Mouse (Mus musculus) embryonic facial prominence, embryonic 11.5 days (tissue): ENCODE measurements at regions not wholly inside any gene's neighbourhood (a gene's known extent, or its start where the extent isn't known, plus 50 kb on each side); places are given as distances from the start of the nearest gene placed in this dataset.

ENCODE experiments used
- ATAC-seq: fragments of 200-750 bp; cut with Nextera tagmentation; replicated peaks from 2 replicates; pipeline ENCODE4 v1.8.0; 2017; ENCODE audit warnings: low read depth; ENCODE audit not compliant: insufficient number of reproducible peaks, low FRiP score, low TSS enrichment
- DNase-seq: peaks from one replicate; pipeline ENCODE4 v3.0.0-alpha.2; 2015; ENCODE audit warnings: low spot score
- H3K27ac ChIP-seq: fragments of 300-500 bp; sonication (generic); replicated peaks from 2 replicates; pipeline ENCODE4 v1.5.1; 2014; ENCODE audit warnings: mild to moderate bottlenecking, low read depth, low read length, control low read depth
- H3K27me3 ChIP-seq: fragments of 300-500 bp; sonication (generic); 2 replicates; pipeline ENCODE4 v1.6.1; 2014; ENCODE audit warnings: mild to moderate bottlenecking, low read length, moderate library complexity, mixed read lengths; ENCODE audit not compliant: control insufficient read depth, insufficient read depth
- H3K36me3 ChIP-seq: fragments of 300-500 bp; sonication (generic); replicated peaks from 2 replicates; pipeline ENCODE4 v1.6.1; 2014; ENCODE audit warnings: low read depth, mild to moderate bottlenecking, low read length, moderate library complexity, mixed read lengths; ENCODE audit not compliant: control insufficient read depth, insufficient read depth
- H3K4me1 ChIP-seq: fragments of 300-500 bp; sonication (generic); 2 replicates; pipeline ENCODE4 v1.6.1; 2014; ENCODE audit warnings: low read length, mixed read lengths; ENCODE audit not compliant: control insufficient read depth, insufficient read depth
- H3K4me2 ChIP-seq: fragments of 300-500 bp; sonication (generic); 2 replicates; pipeline ENCODE4 v1.6.1; 2014; ENCODE audit warnings: low read depth, mild to moderate bottlenecking, control low read depth, low read length, moderate library complexity
- H3K4me3 ChIP-seq: fragments of 300-500 bp; sonication (generic); 2 replicates; pipeline ENCODE4 v1.5.1; 2014; ENCODE audit warnings: low read depth, low read length, control low read depth
- H3K9ac ChIP-seq: fragments of 300-500 bp; sonication (generic); replicated peaks from 2 replicates; pipeline ENCODE4 v1.6.1; 2014; ENCODE audit warnings: mild to moderate bottlenecking, control low read depth, low read length
- H3K9me3 ChIP-seq: fragments of 300-500 bp; sonication (generic); replicated peaks from 2 replicates; pipeline ENCODE4 v1.6.1; 2016; ENCODE audit warnings: mild to moderate bottlenecking, low read length, inconsistent platforms, mixed read lengths; ENCODE audit not compliant: control insufficient read depth
- WGBS: fragments of 180-500 bp; shearing (Covaris S2); extraction: QIAGEN DNeasy Blood & Tissue Kit; methylation state at CpG from one replicate; pipeline ENCODE4 v1.1.7; 2014; 5-methylcytosine and 5-hydroxymethylcytosine counted together

GRCm38 (mm10) chr14:17347286-17347685 lies 312.8 kb upstream of the Thrb start:
- ATAC-seq (no peak), DNase-seq (no peak)
- 77% methylated on average over 2 of the region's 2 CpGs for WGBS

GRCm38 (mm10) chr14:17352324-17353037 lies 307.6 kb upstream of the Thrb start:
- Histone ChIP-seq H3K9ac (no peak overlapping the region), H3K27me3 (no peaks in the 10 kb centered on the region), H3K9me3 (no peaks in the 10 kb centered on the region), H3K27ac (no peak overlapping the region), H3K4me1 (no peaks in the 10 kb centered on the region), H3K36me3 (no peaks in the 10 kb centered on the region), H3K4me3 (no peak overlapping the region), H3K4me2 (no peak overlapping the region)
- WGBS: 89% methylated on average over 4 of the region's 4 CpGs
- ATAC-seq (no peak), DNase-seq (no peak)

More at GRCm38 (mm10) chr14:17347286-17347685, 312.8 kb upstream of the Thrb start:
- Histone ChIP-seq H3K4me2 (no peak overlapping the region), H3K27me3 (no peaks in the 10 kb centered on the region), H3K9ac (no peak overlapping the region), H3K27ac (no peak overlapping the region), H3K9me3 (no peaks in the 10 kb centered on the region), H3K36me3 (no peaks in the 10 kb centered on the region), H3K4me3 (no peak overlapping the region), H3K4me1 (no peaks in the 10 kb centered on the region)

DNA sequence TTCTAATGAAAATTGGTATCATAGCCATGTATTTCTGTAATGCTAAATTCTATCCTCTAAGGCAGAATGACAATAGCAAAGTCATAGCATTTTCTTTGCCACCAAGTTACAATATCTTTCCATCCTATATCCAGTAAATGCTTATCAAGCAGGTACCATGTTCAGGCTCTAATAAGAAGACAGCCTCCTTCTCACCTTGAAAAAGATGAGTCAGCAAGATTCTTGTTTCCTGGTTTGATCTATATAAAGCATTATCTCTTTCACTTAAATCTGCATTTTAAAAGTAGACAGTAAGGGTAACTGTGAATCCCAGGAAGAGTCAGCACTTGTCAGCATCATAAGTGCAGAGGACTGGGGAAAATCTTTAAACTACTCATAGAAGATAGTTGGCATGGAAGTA lies 298.2 kb upstream of the Thrb start:
- ATAC-seq: no peak
- no peak overlapping the region for H3K4me3 ChIP-seq
- no peaks in the 10 kb centered on the region for H3K27me3 ChIP-seq
- no peaks in the 10 kb centered on the region for H3K36me3 ChIP-seq
- DNase-seq: no peak
- H3K4me2 ChIP-seq: no peak overlapping the region
- no peaks in the 10 kb centered on the region for H3K4me1 ChIP-seq
- H3K9me3 ChIP-seq: no peaks in the 10 kb centered on the region
- no peak overlapping the region for H3K27ac ChIP-seq
- no peak overlapping the region for H3K9ac ChIP-seq

DNA sequence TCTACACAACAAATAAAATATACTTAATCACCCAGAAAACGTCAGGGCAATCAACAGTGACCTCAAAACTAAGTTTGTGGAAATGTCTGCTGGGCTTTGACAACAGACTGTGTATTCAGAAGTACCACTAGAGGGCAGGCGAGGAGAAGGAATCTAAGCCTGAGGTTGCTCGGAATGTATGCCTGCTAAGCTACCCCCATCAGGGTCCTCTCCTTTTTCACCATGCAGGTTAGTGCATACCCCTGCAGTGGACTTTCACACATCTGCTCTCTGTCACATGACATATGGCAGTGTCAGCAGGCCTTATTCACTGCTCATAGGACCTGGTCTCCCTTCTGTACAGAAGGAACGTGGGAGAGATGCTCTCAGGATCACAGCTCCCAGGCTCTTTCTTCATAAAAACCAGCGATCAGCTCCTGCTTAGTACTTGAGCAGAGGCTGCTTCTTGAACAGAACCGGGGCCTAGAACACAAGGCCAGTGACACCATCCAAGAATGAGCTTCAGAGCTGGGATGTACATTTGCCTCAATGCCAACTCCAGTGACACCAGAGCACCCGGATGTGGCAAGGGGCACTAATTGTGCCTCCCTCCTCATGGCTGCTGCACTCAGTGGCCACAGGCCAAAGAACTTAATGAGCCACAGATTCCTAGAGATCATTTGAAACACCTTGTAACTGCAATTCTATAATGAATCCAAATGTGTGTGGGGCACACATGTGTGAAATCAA lies 257.1 kb upstream of the Thrb start:
- Histone ChIP-seq H3K4me3 (no peak overlapping the region), H3K36me3 (no peaks in the 10 kb centered on the region), H3K27me3 (no peaks in the 10 kb centered on the region), H3K9me3 (no peaks in the 10 kb centered on the region), H3K4me2 (no peak overlapping the region), H3K27ac (no peak overlapping the region), H3K4me1 (no peaks in the 10 kb centered on the region), H3K9ac (no peak overlapping the region)
- peak; percentile 87 for DNase-seq
- 38% methylated on average over 7 of the region's 7 CpGs for WGBS
- peak; percentile 85 for ATAC-seq

GRCm38 (mm10) chr14:17405551-17406336 lies 254.3 kb upstream of the Thrb start:
- Histone ChIP-seq H3K36me3 (no peaks in the 10 kb centered on the region), H3K4me3 (no peak overlapping the region), H3K9ac (no peak overlapping the region), H3K27ac (no peak overlapping the region), H3K4me1 (no peaks in the 10 kb centered on the region), H3K9me3 (no peaks in the 10 kb centered on the region), H3K27me3 (no peaks in the 10 kb centered on the region), H3K4me2 (no peak overlapping the region)
- DNase-seq (peak; percentile 72), ATAC-seq (no peak; the same call in 1 of the 2 replicates)
- WGBS: 60% methylated on average over 2 of the region's 2 CpGs

GRCm38 (mm10) chr14:17406879-17407278 lies 253.2 kb upstream of the Thrb start:
- DNase-seq: no peak
- Histone ChIP-seq H3K9me3 (no peaks in the 10 kb centered on the region), H3K36me3 (no peaks in the 10 kb centered on the region), H3K4me1 (no peaks in the 10 kb centered on the region), H3K27me3 (no peaks in the 10 kb centered on the region), H3K4me2 (no peak overlapping the region), H3K4me3 (no peak overlapping the region), H3K9ac (no peak overlapping the region), H3K27ac (no peak overlapping the region)
- no peak for ATAC-seq

DNA sequence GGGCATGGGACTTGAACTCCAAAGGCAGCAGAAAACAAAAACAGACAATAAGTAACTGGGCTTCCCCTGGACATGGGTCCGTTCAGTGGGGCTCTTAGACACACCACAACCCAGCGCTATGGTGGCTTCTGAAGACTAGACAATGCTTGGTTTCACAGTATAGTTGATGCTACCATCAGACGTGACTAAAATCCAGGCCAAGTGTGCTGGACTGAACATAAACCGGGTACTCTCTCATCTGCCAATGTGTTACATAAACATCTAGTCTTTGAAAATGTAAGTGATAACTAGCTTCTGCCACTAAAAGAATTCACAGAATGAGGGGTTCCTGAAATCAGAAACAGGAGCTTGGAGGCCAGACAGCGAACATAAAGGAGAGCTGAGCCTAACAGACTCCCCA lies 251.7 kb upstream of the Thrb start:
- ATAC-seq (no peak), DNase-seq (no peak)
- Histone ChIP-seq H3K27me3 (no peaks in the 10 kb centered on the region), H3K4me2 (no peak overlapping the region), H3K36me3 (no peaks in the 10 kb centered on the region), H3K4me1 (no peaks in the 10 kb centered on the region), H3K9me3 (no peaks in the 10 kb centered on the region), H3K27ac (no peak overlapping the region), H3K4me3 (no peak overlapping the region), H3K9ac (no peak overlapping the region)
- 76% methylated on average over 5 of the region's 5 CpGs for WGBS

DNA sequence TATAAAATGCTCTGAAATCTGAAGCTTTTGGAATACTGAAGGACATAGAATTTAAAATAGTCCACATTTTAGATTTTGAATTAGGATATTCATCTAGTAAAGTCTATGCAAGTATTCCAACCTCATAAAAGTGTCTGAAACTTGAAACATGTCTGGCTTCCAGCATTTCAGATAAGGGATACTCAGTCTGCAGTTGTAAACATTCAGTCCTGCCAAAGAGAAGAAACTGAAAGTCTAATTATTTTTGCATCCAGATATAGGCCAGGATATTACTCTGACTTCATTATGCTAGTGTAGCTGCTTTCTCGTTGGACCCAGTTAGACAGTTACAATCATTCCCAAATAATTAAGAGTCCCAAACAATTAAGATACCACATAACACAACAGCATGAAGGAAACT lies 251.2 kb upstream of the Thrb start:
- Histone ChIP-seq H3K4me3 (no peak overlapping the region), H3K9me3 (no peaks in the 10 kb centered on the region), H3K36me3 (no peaks in the 10 kb centered on the region), H3K4me2 (no peak overlapping the region), H3K27ac (no peak overlapping the region), H3K9ac (no peak overlapping the region), H3K4me1 (no peaks in the 10 kb centered on the region), H3K27me3 (no peaks in the 10 kb centered on the region)
- DNase-seq (no peak), ATAC-seq (no peak)
- 83% methylated on average over 1 of the region's 1 CpGs for WGBS
